Mouse (Mus musculus) lung, adult 2 months (tissue): Measurements from ENCODE around the gene Camk1d.

Experiments used
- CTCF ChIP-seq: fragments of 200-500 bp; IDR thresholded peaks from 2 replicates; pipeline ENCODE4 v1.5.1; 2011; ENCODE audit warnings: mild to moderate bottlenecking, low read length, control low read depth; ENCODE audit not compliant: insufficient read depth
- POLR2A ChIP-seq: fragments of 200-500 bp; IDR thresholded peaks from 2 replicates; pipeline ENCODE4 v1.6.1; 2011; ENCODE audit warnings: low read depth, mild to moderate bottlenecking, control low read depth, low read length, borderline replicate concordance; ENCODE audit errors: extremely low read depth

DNA sequence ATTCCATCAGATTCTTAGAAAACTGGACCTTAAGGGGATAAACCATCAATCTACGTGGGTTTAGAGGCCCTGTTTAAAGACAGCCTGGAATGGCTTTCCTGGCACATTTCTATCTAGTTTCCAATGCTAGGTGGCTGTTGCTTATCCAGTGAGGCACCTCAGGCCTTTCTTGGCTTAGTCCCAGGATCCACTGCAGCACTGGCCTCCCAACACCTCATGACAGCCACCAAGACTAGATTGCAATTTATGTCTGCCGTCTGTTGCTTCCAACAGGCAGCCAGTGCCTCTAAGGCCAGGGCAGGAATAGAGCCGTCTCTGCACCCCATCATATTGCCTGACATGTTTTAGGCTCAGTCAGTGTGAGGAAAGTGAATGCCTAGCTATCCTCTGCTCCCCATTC, 389.5 kb downstream of the Camk1d start:
- TF ChIP-seq CTCF = no peak
- TF ChIP-seq POLR2A = no peak
